Mouse (Mus musculus) MEL (cell line): Measurements from ENCODE around the gene Sdsl. TPM values are rescaled to one million over a fixed set of nuclear protein-coding genes. Genes with fewer than 3 reads are reported as not detected.

ENCODE experiments used
- DNase-seq: peaks from one replicate; pipeline ENCODE4 v3.0.0; 2011; ENCODE audit warnings: low read depth, low spot score
- H3K27ac ChIP-seq: 2 replicates; pipeline ENCODE4 v1.5.1; 2012; ENCODE audit warnings: low read depth, mild to moderate bottlenecking, control low read depth, low read length, moderate library complexity; ENCODE audit not compliant: control insufficient read depth
- H3K27me3 ChIP-seq, 2 experiments: fragments of 150-350 bp in 1 of 2; sonication (generic) in 1 of 2; 2 replicates each; pipeline ENCODE4 v1.6.1; 2012; ENCODE audit warnings: low read length in 2 of 2, mild to moderate bottlenecking in 2 of 2, improper control_type of control experiment in 1 of 2, moderate library complexity in 1 of 2; ENCODE audit not compliant: insufficient read depth in 2 of 2, control insufficient read depth in 1 of 2
- H3K36me3 ChIP-seq, 2 experiments: 2 replicates each; pipeline ENCODE4 v1.6.1; 2012 to 2014; ENCODE audit warnings: low read length in 2 of 2, improper control_type of control experiment in 1 of 2, inconsistent platforms in 1 of 2, mild to moderate bottlenecking in 1 of 2; ENCODE audit not compliant: insufficient read depth in 2 of 2, control insufficient read depth in 1 of 2
- H3K4me1 ChIP-seq, 2 experiments: fragments of 150-350 bp in 1 of 2; sonication (generic) in 1 of 2; 2 replicates each; pipeline ENCODE4 v1.6.1; 2012; ENCODE audit warnings: low read length in 2 of 2, improper control_type of control experiment in 1 of 2, mild to moderate bottlenecking in 1 of 2; ENCODE audit not compliant: insufficient read depth in 2 of 2, control insufficient read depth in 1 of 2
- H3K4me3 ChIP-seq, 2 experiments: fragments of 150-350 bp in 1 of 2; sonication (generic) in 1 of 2; 2 replicates each; pipeline ENCODE4 v1.5.1; 2012; ENCODE audit warnings: low read depth in 2 of 2, low read length in 2 of 2, mild to moderate bottlenecking in 2 of 2, moderate library complexity in 2 of 2, control low read depth in 1 of 2, improper control_type of control experiment in 1 of 2; ENCODE audit not compliant: control insufficient read depth in 1 of 2, insufficient read depth in 1 of 2
- H3K79me2 ChIP-seq: 2 replicates; pipeline ENCODE4 v1.6.1; 2012; ENCODE audit warnings: mild to moderate bottlenecking, low read length, moderate library complexity; ENCODE audit not compliant: control insufficient read depth, poor library complexity, insufficient read depth
- H3K9ac ChIP-seq: 2 replicates; pipeline ENCODE4 v1.6.1; 2012; ENCODE audit warnings: low read depth, mild to moderate bottlenecking, control low read depth, low read length, moderate library complexity; ENCODE audit not compliant: control insufficient read depth, poor library complexity, severe bottlenecking
- H3K9me3 ChIP-seq: fragments of 150-350 bp; sonication (generic); replicated peaks from 2 replicates; pipeline ENCODE4 v1.6.1; 2012; ENCODE audit warnings: mild to moderate bottlenecking, low read length, improper control_type of control experiment, moderate library complexity; ENCODE audit not compliant: insufficient read depth
- CHD1 ChIP-seq: IDR thresholded peaks from 2 replicates; pipeline ENCODE4 v1.6.1; 2012; ENCODE audit warnings: low read depth, mild to moderate bottlenecking, inconsistent platforms, low read length, improper control_type of control experiment
- CHD2 ChIP-seq: IDR thresholded peaks from 2 replicates; pipeline ENCODE4 v1.6.1; 2011; ENCODE audit warnings: low read length, improper control_type of control experiment
- CTCF ChIP-seq, 3 experiments: IDR thresholded peaks in 2 of 3; conservative IDR thresholded peaks in 1 of 3; 2 replicates each; pipeline ENCODE4 v1.5.1; 2011 to 2012; ENCODE audit warnings: low read length in 3 of 3, low read depth in 2 of 3, mild to moderate bottlenecking in 2 of 3, improper control_type of control experiment in 1 of 3, inconsistent platforms in 1 of 3, mixed read lengths in 1 of 3, moderate library complexity in 1 of 3; ENCODE audit not compliant: control insufficient read depth in 1 of 3, insufficient read depth in 1 of 3, poor library complexity in 1 of 3, severe bottlenecking in 1 of 3
- EP300 ChIP-seq, 2 experiments: IDR thresholded peaks; 2 replicates each; pipeline ENCODE4 v1.6.1; 2011; ENCODE audit warnings: improper control_type of control experiment in 2 of 2, low read length in 2 of 2, low read depth in 1 of 2, mild to moderate bottlenecking in 1 of 2
- ETS1 ChIP-seq: IDR thresholded peaks from 2 replicates; pipeline ENCODE4 v1.6.1; 2012; ENCODE audit warnings: low read depth, mild to moderate bottlenecking, inconsistent platforms, low read length, improper control_type of control experiment, moderate library complexity
- GABPA ChIP-seq: IDR thresholded peaks from 2 replicates; pipeline ENCODE4 v1.6.1; 2012; ENCODE audit warnings: low read depth, mild to moderate bottlenecking, inconsistent platforms, low read length, improper control_type of control experiment, moderate library complexity
- GATA1 ChIP-seq: IDR thresholded peaks from 2 replicates; pipeline ENCODE4 v1.6.1; 2011; ENCODE audit warnings: low read depth, low read length, improper control_type of control experiment
- KAT2A ChIP-seq: conservative IDR thresholded peaks from 2 replicates; pipeline ENCODE4 v1.6.1; 2012; ENCODE audit warnings: low read depth, low read length, improper control_type of control experiment, inconsistent platforms
- MAFK ChIP-seq: IDR thresholded peaks from 2 replicates; pipeline ENCODE4 v1.6.1; 2011; ENCODE audit warnings: low read depth, mild to moderate bottlenecking, low read length, improper control_type of control experiment, borderline replicate concordance
- MAZ ChIP-seq: IDR thresholded peaks from 2 replicates; pipeline ENCODE4 v1.6.1; 2012; ENCODE audit warnings: low read depth, mild to moderate bottlenecking, inconsistent platforms, low read length, improper control_type of control experiment
- MEF2A ChIP-seq: IDR thresholded peaks from 2 replicates; pipeline ENCODE4 v1.6.1; 2014; ENCODE audit warnings: low read depth, mild to moderate bottlenecking, inconsistent platforms, low read length, improper control_type of control experiment; ENCODE audit not compliant: poor library complexity, insufficient replicate concordance, severe bottlenecking; ENCODE audit errors: extremely low read depth
- MXI1 ChIP-seq: IDR thresholded peaks from 2 replicates; pipeline ENCODE4 v1.6.1; 2011; ENCODE audit warnings: mild to moderate bottlenecking, low read depth, low read length, improper control_type of control experiment
- POLR2A ChIP-seq, 2 experiments: IDR thresholded peaks; 2 replicates each; pipeline ENCODE4 v1.6.1; 2011 to 2012; ENCODE audit warnings: low read length in 2 of 2, mild to moderate bottlenecking in 2 of 2, control low read depth in 1 of 2, improper control_type of control experiment in 1 of 2, low read depth in 1 of 2, moderate library complexity in 1 of 2; ENCODE audit not compliant: control insufficient read depth in 1 of 2, insufficient read depth in 1 of 2, poor library complexity in 1 of 2
- POLR2AphosphoS5 ChIP-seq: IDR thresholded peaks from 2 replicates; pipeline ENCODE4 v1.6.1; 2012; ENCODE audit warnings: low read depth, borderline replicate concordance, mild to moderate bottlenecking, inconsistent platforms, low read length, moderate library complexity, mixed read lengths
- SIN3A ChIP-seq: IDR thresholded peaks from 2 replicates; pipeline ENCODE4 v1.6.1; 2012; ENCODE audit warnings: low read length, improper control_type of control experiment, inconsistent platforms
- SMC3 ChIP-seq: IDR thresholded peaks from 2 replicates; pipeline ENCODE4 v1.6.1; 2011; ENCODE audit warnings: low read depth, low read length, improper control_type of control experiment
- TAL1 ChIP-seq: IDR thresholded peaks from 2 replicates; pipeline ENCODE4 v1.6.1; 2012; ENCODE audit warnings: mild to moderate bottlenecking, inconsistent platforms, low read length, moderate library complexity, mixed read lengths
- TBP ChIP-seq: IDR thresholded peaks from 2 replicates; pipeline ENCODE4 v1.8.0; 2011; ENCODE audit warnings: low read depth, low read length, improper control_type of control experiment
- TCF12 ChIP-seq: IDR thresholded peaks from 2 replicates; pipeline ENCODE4 v1.6.1; 2014; ENCODE audit warnings: low read depth, mild to moderate bottlenecking, inconsistent platforms, low read length, improper control_type of control experiment, moderate library complexity
- UBTF ChIP-seq: IDR thresholded peaks from 2 replicates; pipeline ENCODE4 v1.6.1; 2012; ENCODE audit warnings: low read depth, mild to moderate bottlenecking, inconsistent platforms, low read length, improper control_type of control experiment, moderate library complexity, borderline replicate concordance; ENCODE audit not compliant: insufficient read depth
- USF2 ChIP-seq, 2 experiments: IDR thresholded peaks; 2 replicates each; pipeline ENCODE4 v1.6.1; 2011 to 2012; ENCODE audit warnings: improper control_type of control experiment in 2 of 2, low read length in 2 of 2, borderline replicate concordance in 1 of 2, inconsistent platforms in 1 of 2, low read depth in 1 of 2, mild to moderate bottlenecking in 1 of 2; ENCODE audit not compliant: insufficient read depth in 1 of 2
- ZC3H11A ChIP-seq: IDR thresholded peaks from 2 replicates; pipeline ENCODE4 v1.6.1; 2012; ENCODE audit warnings: low read depth, mild to moderate bottlenecking, inconsistent platforms, low read length, improper control_type of control experiment
- ZKSCAN1 ChIP-seq: IDR thresholded peaks from 2 replicates; pipeline ENCODE4 v1.6.1; 2012; ENCODE audit warnings: low read depth, mild to moderate bottlenecking, inconsistent platforms, low read length, improper control_type of control experiment, moderate library complexity
- ZNF384 ChIP-seq: IDR thresholded peaks from 2 replicates; pipeline ENCODE4 v1.6.1; 2012; ENCODE audit warnings: low read depth, mild to moderate bottlenecking, inconsistent platforms, low read length, improper control_type of control experiment
- polyA plus RNA-seq, 2 experiments: library from polyadenylated mRNA; stranded (reverse) in 1 of 2; unstranded in 1 of 2; fragments of >175 nt in 1 of 2; fragments of >200 nt in 1 of 2; gene quantifications; 2 replicates each; pipeline versions ENCODE4 v1.2.1 to v1.2.4; 2012; ENCODE audit warnings: low replicate concordance in 2 of 2, low read depth in 1 of 2; ENCODE audit not compliant: insufficient read length in 2 of 2, insufficient read depth in 1 of 2, missing spikeins in 1 of 2
- total RNA-seq: library from RNA; depleted of rRNA; stranded (reverse); fragments of 300-350 nt; gene quantifications from 2 replicates; pipeline ENCODE4 v1.2.3, GENCODE M21; 2012

The Sdsl gene
- total and polyA plus RNA-seq, 3 experiments = 12.1 to 21.0 TPM; not detected in 1

- DNase-seq = no peak
- TF ChIP-seq TAL1 (no peak), ZC3H11A (no peak), ETS1 (no peak), TBP (no peak), KAT2A (no peak), CHD1 (no peak), TCF12 (no peak), SMC3 (no peak), MXI1 (no peak), SIN3A (no peak), MAFK (no peak), GABPA (no peak), MEF2A (no peak)
- Histone ChIP-seq H3K36me3 (no peaks in the 10 kb centered on the region), H3K27me3 (no peaks in the 10 kb centered on the region), H3K4me1 (no peaks in the 10 kb centered on the region), H3K9ac (no peak overlapping the region), H3K27ac (no peak overlapping the region), H3K79me2 (no peaks in the 10 kb centered on the region), H3K9me3 (no peaks in the 10 kb centered on the region), H3K4me3 (no peak overlapping the region)
These were observed 46.9 kb downstream of the Sdsl start for GRCm38 (mm10) chr5:120425711-120426110.

GRCm38 (mm10) chr5:120424657-120425056 is 48.0 kb downstream of the Sdsl start:
- DNase-seq = no peak

GRCm38 (mm10) chr5:120424039-120424438 is 48.6 kb downstream of the Sdsl start:
- no peak overlapping the region for H3K27ac ChIP-seq
- no peaks in the 10 kb centered on the region for H3K36me3 ChIP-seq
- H3K9ac ChIP-seq = no peak overlapping the region
- no peaks in the 10 kb centered on the region for H3K4me1 ChIP-seq
- no peak overlapping the region for H3K4me3 ChIP-seq
- no peak for TF ChIP-seq UBTF
- no peak for TF ChIP-seq ZNF384
- TF ChIP-seq CTCF (IDR thresholded peaks at IDR 0.05 in 2 of 3, conservative IDR thresholded peaks at IDR 0.05 in 1 of 3; ENCODE audit: control insufficient read depth in 1 of 3, insufficient read depth in 1 of 3, low read depth in 2 of 3, low read length in 3 of 3, poor library complexity in 1 of 3, severe bottlenecking in 1 of 3) = no peak
- TF ChIP-seq POLR2AphosphoS5 = no peak
- TF ChIP-seq EP300 (IDR thresholded peaks at IDR 0.05; ENCODE audit: low read depth in 1 of 2, low read length in 2 of 2) = no peak
- no peak for TF ChIP-seq MAFK
- TF ChIP-seq ZC3H11A = no peak
- TF ChIP-seq MAZ = no peak
- TF ChIP-seq ZKSCAN1 = no peak
- no peak for TF ChIP-seq CHD2
- TF ChIP-seq MXI1 = no peak
- no peak for TF ChIP-seq ETS1
- TF ChIP-seq TBP = no peak
- TF ChIP-seq SIN3A = no peak
- TF ChIP-seq MEF2A = no peak
- TF ChIP-seq KAT2A = no peak
- no peak for TF ChIP-seq POLR2A (IDR thresholded peaks at IDR 0.05; ENCODE audit: control insufficient read depth in 1 of 2, insufficient read depth in 1 of 2, low read depth in 1 of 2, low read length in 2 of 2, poor library complexity in 1 of 2)
- TF ChIP-seq, all 39 proteins: peak for 0
- no peaks in the 10 kb centered on the region for H3K9me3 ChIP-seq
- peak; percentile 47 for DNase-seq
- no peaks in the 10 kb centered on the region for H3K79me2 ChIP-seq
- no peaks in the 10 kb centered on the region for H3K27me3 ChIP-seq

More at GRCm38 (mm10) chr5:120424657-120425056, 48.0 kb downstream of the Sdsl start:
- no peaks in the 10 kb centered on the region for H3K36me3 ChIP-seq
- no peaks in the 10 kb centered on the region for H3K9me3 ChIP-seq
- H3K9ac ChIP-seq = no peak overlapping the region
- no peak for TF ChIP-seq GATA1
- no peak for TF ChIP-seq GABPA
- no peak for TF ChIP-seq USF2 (IDR thresholded peaks at IDR 0.05; ENCODE audit: borderline replicate concordance in 1 of 2, insufficient read depth in 1 of 2, low read depth in 1 of 2, low read length in 2 of 2)
- no peak for TF ChIP-seq KAT2A
- TF ChIP-seq TAL1 = no peak
- H3K4me3 ChIP-seq = no peak overlapping the region
- H3K27me3 ChIP-seq = no peaks in the 10 kb centered on the region
- no peak overlapping the region for H3K27ac ChIP-seq
- no peaks in the 10 kb centered on the region for H3K79me2 ChIP-seq
- no peaks in the 10 kb centered on the region for H3K4me1 ChIP-seq
